Mouse (Mus musculus): Measurements from ENCODE around the gene Vwa5b2. TPM values are rescaled to one million over a fixed set of nuclear protein-coding genes. Genes with fewer than 3 reads are reported as not detected.

The Vwa5b2 gene
- polyA plus RNA-seq, 1 experiment from 2014 or later: 2.2 TPM

GRCm38 (mm10) chr16:20552594-20552993, 36.7 kb upstream of the Vwa5b2 start:
- Histone ChIP-seq H3K27ac (replicated peaks; ENCODE audit: low read depth, low read length) (no peak overlapping the region), H3K4me1 (ENCODE audit: control insufficient read depth, insufficient read depth, low read length) (peaks cover 5% of the 10 kb centered on the region), H3K9ac (ENCODE audit: low read depth, low read length) (no peak overlapping the region), H3K9me3 (ENCODE audit: control insufficient read depth, low read length) (no peaks in the 10 kb centered on the region), H3K36me3 (ENCODE audit: control insufficient read depth, insufficient read depth, low read length) (peaks cover 72% of the 10 kb centered on the region), H3K27me3 (replicated peaks; ENCODE audit: control insufficient read depth, insufficient read depth, low read length) (no peaks in the 10 kb centered on the region), H3K4me3 (ENCODE audit: low read depth, low read length) (no peak overlapping the region), H3K4me2 (ENCODE audit: low read depth, low read length) (no peak overlapping the region)
- DNase-seq (ENCODE audit: low spot score) (no peak), ATAC-seq (ENCODE audit: low read depth) (no peak)
- WGBS: 82% methylated on average over 1 of the region's 1 CpGs

- no peak overlapping the region for H3K4me2 ChIP-seq (ENCODE audit: low read depth, low read length)
- WGBS: 88% methylated on average over 6 of the region's 6 CpGs
- H3K27me3 ChIP-seq (replicated peaks; ENCODE audit: control insufficient read depth, insufficient read depth, low read length): no peaks in the 10 kb centered on the region
- no peak overlapping the region for H3K27ac ChIP-seq (replicated peaks; ENCODE audit: low read depth, low read length)
- peaks cover 95% of the 10 kb centered on the region for H3K36me3 ChIP-seq (ENCODE audit: control insufficient read depth, insufficient read depth, low read length)
- H3K9me3 ChIP-seq (ENCODE audit: control insufficient read depth, low read length): no peaks in the 10 kb centered on the region
- H3K4me3 ChIP-seq (ENCODE audit: low read depth, low read length): no peak overlapping the region
- no peaks in the 10 kb centered on the region for H3K4me1 ChIP-seq (ENCODE audit: control insufficient read depth, insufficient read depth, low read length)
- DNase-seq (ENCODE audit: low spot score) (no peak), ATAC-seq (ENCODE audit: low read depth) (no peak)
- no peak overlapping the region for H3K9ac ChIP-seq (ENCODE audit: low read depth, low read length)
Measured at GRCm38 (mm10) chr16:20555000-20555399, 34.3 kb upstream of the Vwa5b2 start.

- Histone ChIP-seq H3K36me3 (ENCODE audit: control insufficient read depth, insufficient read depth, low read length) (peaks cover 97% of the 10 kb centered on the region), H3K4me1 (ENCODE audit: control insufficient read depth, insufficient read depth, low read length) (no peaks in the 10 kb centered on the region)
- WGBS: 79% methylated on average over 7 of the region's 7 CpGs
Measured at GRCm38 (mm10) chr16:20557381-20557780, 31.9 kb upstream of the Vwa5b2 start.

GRCm38 (mm10) chr16:20565075-20565474, 24.2 kb upstream of the Vwa5b2 start:
- H3K4me3 ChIP-seq (ENCODE audit: low read depth, low read length): no peak overlapping the region
- H3K27ac ChIP-seq (replicated peaks; ENCODE audit: low read depth, low read length): no peak overlapping the region
- H3K36me3 ChIP-seq (ENCODE audit: control insufficient read depth, insufficient read depth, low read length): peaks cover 27% of the 10 kb centered on the region
- H3K9me3 ChIP-seq (ENCODE audit: control insufficient read depth, low read length): no peaks in the 10 kb centered on the region
- H3K9ac ChIP-seq (ENCODE audit: low read depth, low read length): no peak overlapping the region
- DNase-seq (ENCODE audit: low spot score) (no peak), ATAC-seq (ENCODE audit: low read depth) (no peak)
- H3K4me1 ChIP-seq (ENCODE audit: control insufficient read depth, insufficient read depth, low read length): no peaks in the 10 kb centered on the region
- no peak overlapping the region for H3K4me2 ChIP-seq (ENCODE audit: low read depth, low read length)
- 72% methylated on average over 1 of the region's 1 CpGs for WGBS
- H3K27me3 ChIP-seq (replicated peaks; ENCODE audit: control insufficient read depth, insufficient read depth, low read length): no peaks in the 10 kb centered on the region

More at GRCm38 (mm10) chr16:20557381-20557780, 31.9 kb upstream of the Vwa5b2 start:
- no peak overlapping the region for H3K9ac ChIP-seq (ENCODE audit: low read depth, low read length)
- no peak overlapping the region for H3K27ac ChIP-seq (replicated peaks; ENCODE audit: low read depth, low read length)
- H3K27me3 ChIP-seq (replicated peaks; ENCODE audit: control insufficient read depth, insufficient read depth, low read length): no peaks in the 10 kb centered on the region
- ATAC-seq (ENCODE audit: low read depth) (no peak), DNase-seq (ENCODE audit: low spot score) (no peak)
- no peak overlapping the region for H3K4me2 ChIP-seq (ENCODE audit: low read depth, low read length)
- H3K9me3 ChIP-seq (ENCODE audit: control insufficient read depth, low read length): no peaks in the 10 kb centered on the region
- no peak overlapping the region for H3K4me3 ChIP-seq (ENCODE audit: low read depth, low read length)

- H3K27me3 ChIP-seq (replicated peaks; ENCODE audit: control insufficient read depth, insufficient read depth, low read length): peaks cover 63% of the 10 kb centered on the region
- peak overlapping the region; percentile 79 for H3K4me2 ChIP-seq (ENCODE audit: low read depth, low read length)
- no peaks in the 10 kb centered on the region for H3K36me3 ChIP-seq (ENCODE audit: control insufficient read depth, insufficient read depth, low read length)
- DNase-seq (ENCODE audit: low spot score): peak; percentile 62
- H3K4me3 ChIP-seq (ENCODE audit: low read depth, low read length): peak overlapping the region; percentile 54
- ATAC-seq (ENCODE audit: low read depth): peak; percentile 87
- no peaks in the 10 kb centered on the region for H3K4me1 ChIP-seq (ENCODE audit: control insufficient read depth, insufficient read depth, low read length)
- WGBS: under 1% methylated on average over 20 of the region's 39 CpGs
- H3K9me3 ChIP-seq (ENCODE audit: control insufficient read depth, low read length): no peaks in the 10 kb centered on the region
- H3K27ac ChIP-seq (replicated peaks; ENCODE audit: low read depth, low read length): no peak overlapping the region
- H3K9ac ChIP-seq (ENCODE audit: low read depth, low read length): peak overlapping the region; percentile 56
Measured at GRCm38 (mm10) chr16:20589939-20590679, 838 bp downstream of the Vwa5b2 start.

- H3K4me1 ChIP-seq (ENCODE audit: control insufficient read depth, insufficient read depth, low read length): no peaks in the 10 kb centered on the region
- no peak overlapping the region for H3K27ac ChIP-seq (replicated peaks; ENCODE audit: low read depth, low read length)
- DNase-seq (ENCODE audit: low spot score) (no peak), ATAC-seq (ENCODE audit: low read depth) (peak; percentile 16; the same call in 1 of the 2 replicates)
- H3K36me3 ChIP-seq (ENCODE audit: control insufficient read depth, insufficient read depth, low read length): no peaks in the 10 kb centered on the region
- H3K4me3 ChIP-seq (ENCODE audit: low read depth, low read length): peak overlapping the region; percentile 54
- H3K9me3 ChIP-seq (ENCODE audit: control insufficient read depth, low read length): no peaks in the 10 kb centered on the region
- WGBS: 2% methylated on average over 16 of the region's 17 CpGs
- H3K27me3 ChIP-seq (replicated peaks; ENCODE audit: control insufficient read depth, insufficient read depth, low read length): peaks cover 63% of the 10 kb centered on the region
- H3K9ac ChIP-seq (ENCODE audit: low read depth, low read length): no peak overlapping the region
- peak overlapping the region; percentile 79 for H3K4me2 ChIP-seq (ENCODE audit: low read depth, low read length)
Measured at GRCm38 (mm10) chr16:20590680-20591038, 1.4 kb downstream of the Vwa5b2 start.

GRCm38 (mm10) chr16:20591076-20591705, 1.9 kb downstream of the Vwa5b2 start:
- H3K9me3 ChIP-seq (ENCODE audit: control insufficient read depth, low read length): no peaks in the 10 kb centered on the region
- H3K9ac ChIP-seq (ENCODE audit: low read depth, low read length): no peak overlapping the region
- no peak overlapping the region for H3K27ac ChIP-seq (replicated peaks; ENCODE audit: low read depth, low read length)
- ATAC-seq (ENCODE audit: low read depth) (no peak; the same call in 1 of the 2 replicates), DNase-seq (ENCODE audit: low spot score) (no peak)
- no peaks in the 10 kb centered on the region for H3K4me1 ChIP-seq (ENCODE audit: control insufficient read depth, insufficient read depth, low read length)
- H3K4me2 ChIP-seq (ENCODE audit: low read depth, low read length): peak overlapping the region; percentile 79
- peaks cover 63% of the 10 kb centered on the region for H3K27me3 ChIP-seq (replicated peaks; ENCODE audit: control insufficient read depth, insufficient read depth, low read length)
- 5% methylated on average over 27 of the region's 48 CpGs for WGBS
- peak overlapping the region; percentile 54 for H3K4me3 ChIP-seq (ENCODE audit: low read depth, low read length)
- no peaks in the 10 kb centered on the region for H3K36me3 ChIP-seq (ENCODE audit: control insufficient read depth, insufficient read depth, low read length)

GRCm38 (mm10) chr16:20595060-20595673, 5.9 kb downstream of the Vwa5b2 start:
- Histone ChIP-seq H3K4me3 (ENCODE audit: low read depth, low read length) (no peak overlapping the region), H3K4me2 (ENCODE audit: low read depth, low read length) (no peak overlapping the region), H3K4me1 (ENCODE audit: control insufficient read depth, insufficient read depth, low read length) (no peaks in the 10 kb centered on the region), H3K27ac (replicated peaks; ENCODE audit: low read depth, low read length) (no peak overlapping the region), H3K9ac (ENCODE audit: low read depth, low read length) (no peak overlapping the region), H3K9me3 (ENCODE audit: control insufficient read depth, low read length) (no peaks in the 10 kb centered on the region), H3K36me3 (ENCODE audit: control insufficient read depth, insufficient read depth, low read length) (no peaks in the 10 kb centered on the region), H3K27me3 (replicated peaks; ENCODE audit: control insufficient read depth, insufficient read depth, low read length) (peaks cover 39% of the 10 kb centered on the region)
- DNase-seq (ENCODE audit: low spot score) (no peak), ATAC-seq (ENCODE audit: low read depth) (no peak)
- 73% methylated on average over 7 of the region's 7 CpGs for WGBS
